Mouse (Mus musculus) E14TG2a.4 (cell line): ENCODE results near the gene Snapc1.

Source experiments
- CTCF ChIP-seq: conservative IDR thresholded peaks from 2 replicates; pipeline ENCODE4 v1.5.1; 2014; ENCODE audit warnings: low read length
- POU5F1 ChIP-seq: IDR thresholded peaks from 2 replicates; pipeline ENCODE4 v1.6.1; 2014; ENCODE audit warnings: low read length, borderline replicate concordance

DNA sequence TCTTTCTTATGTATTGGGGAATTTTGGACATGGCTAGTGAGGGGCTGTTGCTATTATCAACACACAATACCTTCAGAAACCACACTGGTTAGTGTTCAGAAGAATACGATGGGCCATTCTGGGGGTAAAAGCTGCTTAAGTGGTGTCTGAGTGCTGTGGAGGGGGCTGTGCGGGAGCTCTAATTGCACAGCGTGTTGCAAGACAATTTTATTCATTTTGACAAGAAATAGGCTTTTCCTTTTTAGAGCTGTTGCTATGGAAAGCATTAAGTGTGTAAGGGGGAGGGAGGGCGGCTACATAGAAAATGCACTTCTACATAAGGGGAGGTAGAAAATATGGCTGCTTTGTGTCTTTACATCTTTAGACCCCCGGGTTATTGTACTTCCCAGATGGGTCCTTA lies 59.0 kb downstream of the Snapc1 start:
- TF ChIP-seq CTCF (no peak), POU5F1 (no peak)
